8 mouse cellular contexts compared by ENCODE assay signal in genomic region chr1:171329433-171330215, GRCm38 (mm10). TPM values are rescaled to one million over a fixed set of nuclear protein-coding genes. Genes with fewer than 3 reads are reported as not detected.
DNase-seq lines count a peak whose midpoint lies in the region; ATAC-seq and TF ChIP-seq lines count a peak whose summit lies in the region.

No protein-coding gene starts in this region.

- no peaks in the 10 kb centered on the region for H3K27me3 ChIP-seq in heart, adult 2 months (ENCODE audit: control insufficient read depth, insufficient read depth, low read length)
- no peaks in the 10 kb centered on the region for H3K27me3 ChIP-seq in ES-Bruce4 (ENCODE audit: control insufficient read depth, insufficient read depth, low read length, poor library complexity, severe bottlenecking)
- no peaks in the 10 kb centered on the region for H3K27me3 ChIP-seq in heart, embryonic 11.5 days (ENCODE audit: control insufficient read depth, insufficient read depth, low read length)
- H3K27me3 ChIP-seq in midbrain, embryonic 11.5 days (ENCODE audit: control insufficient read depth, insufficient read depth, low read length): no peaks in the 10 kb centered on the region
- no peaks in the 10 kb centered on the region for H3K27me3 ChIP-seq in thymus, adult 2 months (ENCODE audit: control insufficient read depth, insufficient read depth, low read length)

- peaks cover 12% of the 10 kb centered on the region for H3K36me3 ChIP-seq in heart, adult 2 months (ENCODE audit: control insufficient read depth, insufficient read depth, low read length)
- H3K36me3 ChIP-seq in ES-Bruce4 (ENCODE audit: control insufficient read depth, insufficient read depth, low read length, poor library complexity, severe bottlenecking): no peaks in the 10 kb centered on the region
- peaks cover 3% of the 10 kb centered on the region; the same call in 1 of the 2 replicates for H3K36me3 ChIP-seq in heart, embryonic 11.5 days (ENCODE audit: control insufficient read depth, insufficient read depth, low read length)
- H3K36me3 ChIP-seq in midbrain, embryonic 11.5 days (ENCODE audit: control insufficient read depth, insufficient read depth, low read length): no peaks in the 10 kb centered on the region
- no peaks in the 10 kb centered on the region for H3K36me3 ChIP-seq in thymus, adult 2 months (ENCODE audit: control insufficient read depth, insufficient read depth, low read length)

- TF ChIP-seq POLR2A in heart, adult 2 months (IDR thresholded peaks at IDR 0.05; ENCODE audit: insufficient read depth, low read depth, low read length): 0 out of 2 replicates have a peak, but pooled peaks have one; percentile 14
- TF ChIP-seq POLR2A in ES-Bruce4 (IDR thresholded peaks at IDR 0.05; ENCODE audit: insufficient read depth, low read length): no peak
- TF ChIP-seq POLR2A in thymus, adult 2 months (IDR thresholded peaks at IDR 0.05; ENCODE audit: control insufficient read depth, extremely low read depth, insufficient read depth, low read length, poor library complexity): no peak

- peaks cover 15% of the 10 kb centered on the region for H3K79me2 ChIP-seq in heart, adult 2 months (replicated peaks; ENCODE audit: control insufficient read depth, insufficient read depth, low read length)

- H3K9ac ChIP-seq in heart, adult 2 months (ENCODE audit: low read depth, low read length): peak overlapping the region; percentile 100
- H3K9ac ChIP-seq in ES-Bruce4 (ENCODE audit: low read depth, poor library complexity, severe bottlenecking): peak overlapping the region; percentile 69
- H3K9ac ChIP-seq in heart, embryonic 11.5 days (ENCODE audit: low read depth, low read length): peak overlapping the region; percentile 85
- peak overlapping the region; percentile 92 for H3K9ac ChIP-seq in midbrain, embryonic 11.5 days (ENCODE audit: low read length)

- peak overlapping the region; percentile 99 for H3K27ac ChIP-seq in heart, adult 2 months
- peak overlapping the region; percentile 92 for H3K27ac ChIP-seq in ES-Bruce4 (ENCODE audit: insufficient read depth, low read length)
- H3K27ac ChIP-seq in heart, embryonic 11.5 days (ENCODE audit: low read depth, low read length): peak overlapping the region; percentile 97
- peak overlapping the region; percentile 99 for H3K27ac ChIP-seq in midbrain, embryonic 11.5 days (ENCODE audit: low read depth, low read length)
- H3K27ac ChIP-seq in thymus, adult 2 months (ENCODE audit: control insufficient read depth, insufficient read depth, low read length): peak overlapping the region; percentile 16; the same call in 1 of the 2 replicates

- intact Hi-C loops in heart, adult 2 months (cut with DNase I): loop anchor here (1.0 to 5.0 kb wide), 5 partner anchors 16 to 217 kb away; partner anchors contain the start of genes Cfap126, Nit1, Pfdn2 and Tomm40l
- intact Hi-C loops in heart, postnatal 25 days (cut with DNase I): loop anchor here (2.0 to 5.0 kb wide), 2 partner anchors 35 to 83 kb away; partner anchors contain the start of genes Ufc1 and Usf1

- under 1% methylated on average over 52 of the region's 61 CpGs for WGBS in heart, adult 2 months
- WGBS in heart, embryonic 11.5 days (ENCODE audit: insufficient replicate concordance): 1% methylated on average over 50 of the region's 61 CpGs
- 0% methylated on average over 57 of the region's 61 CpGs for WGBS in midbrain, embryonic 11.5 days
- WGBS in thymus, adult 2 months: 1% methylated on average over 47 of the region's 61 CpGs

- TF ChIP-seq EP300 in heart, adult 2 months (IDR thresholded peaks at IDR 0.05; ENCODE audit: insufficient read depth, low read depth, low read length): no peak
- TF ChIP-seq EP300 in ES-Bruce4 (IDR thresholded peaks at IDR 0.05; ENCODE audit: insufficient read depth, low read depth, low read length): 0 out of 2 replicates have a peak, but pooled peaks have one; percentile 28

- peaks cover 10% of the 10 kb centered on the region for H3K4me1 ChIP-seq in heart, adult 2 months (ENCODE audit: control insufficient read depth, insufficient read depth, low read length)
- peaks cover 3% of the 10 kb centered on the region for H3K4me1 ChIP-seq in ES-Bruce4 (ENCODE audit: control insufficient read depth, insufficient read depth, low read length)
- peaks cover 19% of the 10 kb centered on the region for H3K4me1 ChIP-seq in heart, embryonic 11.5 days (ENCODE audit: control insufficient read depth, insufficient read depth, low read length)
- peaks cover 24% of the 10 kb centered on the region for H3K4me1 ChIP-seq in midbrain, embryonic 11.5 days (ENCODE audit: control insufficient read depth, insufficient read depth, low read length)
- H3K4me1 ChIP-seq in thymus, adult 2 months (replicated peaks; ENCODE audit: control insufficient read depth, insufficient read depth, low read length): peaks cover 8% of the 10 kb centered on the region

- ATAC-seq in heart, embryonic 11.5 days (replicated peaks; ENCODE audit: insufficient number of reproducible peaks, low FRiP score, low TSS enrichment): peak; percentile 86
- ATAC-seq in midbrain, embryonic 11.5 days (ENCODE audit: low FRiP score): peak; percentile 92

- H3K4me3 ChIP-seq in heart, adult 2 months: peak overlapping the region; percentile 72
- H3K4me3 ChIP-seq in ES-Bruce4 (ENCODE audit: low read depth, low read length): peak overlapping the region; percentile 76
- peak overlapping the region; percentile 68 for H3K4me3 ChIP-seq in heart, embryonic 11.5 days (ENCODE audit: low read depth, low read length)
- H3K4me3 ChIP-seq in midbrain, embryonic 11.5 days (ENCODE audit: low read depth, low read length): peak overlapping the region; percentile 82
- peak overlapping the region; percentile 90 for H3K4me3 ChIP-seq in thymus, adult 2 months (ENCODE audit: control insufficient read depth, insufficient read depth, low read length)

- no peak for TF ChIP-seq CTCF in heart, adult 2 months (IDR thresholded peaks at IDR 0.05)
- no peak for TF ChIP-seq CTCF in ES-Bruce4 (IDR thresholded peaks at IDR 0.05; ENCODE audit: low read depth, low read length)
- TF ChIP-seq CTCF in thymus, adult 2 months (IDR thresholded peaks at IDR 0.05; ENCODE audit: borderline replicate concordance, control insufficient read depth, extremely low read depth, insufficient read depth, low read length, poor library complexity): no peak

- no peaks in the 10 kb centered on the region for H3K9me3 ChIP-seq in ES-Bruce4 (replicated peaks; ENCODE audit: control insufficient read depth, insufficient read depth, low read length, poor library complexity, severe bottlenecking)
- no peaks in the 10 kb centered on the region for H3K9me3 ChIP-seq in heart, embryonic 11.5 days (replicated peaks; ENCODE audit: control insufficient read depth, low read length)
- H3K9me3 ChIP-seq in midbrain, embryonic 11.5 days (ENCODE audit: control insufficient read depth, low read length): no peaks in the 10 kb centered on the region

- H3K4me2 ChIP-seq in heart, embryonic 11.5 days: peak overlapping the region; percentile 97
- peak overlapping the region; percentile 77 for H3K4me2 ChIP-seq in midbrain, embryonic 11.5 days

- DNase-seq in heart, adult 2 months: peak in 1 of 2 experiments; percentile 37
- no peak for DNase-seq in heart, postnatal 25 days (ENCODE audit: low spot score)
- peak; percentile 48 to 86 for DNase-seq in cerebellum, postnatal 14 days
- peak; percentile 37 to 79 for DNase-seq in kidney, postnatal 25 days
- peak; percentile 98 for DNase-seq in midbrain, embryonic 11.5 days (ENCODE audit: low spot score, missing footprints)
- peak; percentile 80 for DNase-seq in thymus, adult 2 months

RNA-seq across cellular contexts. Expression of gene Dedd, which starts 0.7 kb away (rescaled TPM):
- 10 to 100 TPM; 20.8 to 22.9 TPM for total RNA-seq in heart, adult 2 months (2021)
- polyA plus RNA-seq in heart, adult 2 months (2012; rRNA removed): 28.8 and 33.0 TPM in 2 replicates
- total RNA-seq in heart, postnatal 25 days (2021): 10 to 100 TPM; 21.9 to 22.2 TPM
- 45.2 and 49.8 TPM in 2 replicates for polyA plus RNA-seq in ES-Bruce4 (2011; ENCODE audit: insufficient read depth, insufficient read length, low read depth, missing spikeins)
- polyA plus RNA-seq in heart, embryonic 11.5 days (2014; fragmentation: Nextera tagmentation; extraction: Ambion mirVana): 40.4 and 45.4 TPM in 2 replicates
- polyA plus RNA-seq in midbrain, embryonic 11.5 days (2014; fragmentation: Nextera tagmentation; extraction: Ambion mirVana): 45.1 and 46.7 TPM in 2 replicates
- polyA plus RNA-seq in thymus, adult 2 months (2012; rRNA removed): 60.8 and 61.5 TPM in 2 replicates

RNA-seq across cellular contexts. Expression of gene Nit1, which starts 15.8 kb away (rescaled TPM):
- 10 to 100 TPM; 25.9 to 32.7 TPM for total RNA-seq in heart, adult 2 months (2021)
- 40.1 and 41.3 TPM in 2 replicates for polyA plus RNA-seq in heart, adult 2 months (2012; rRNA removed)
- 10 to 100 TPM; 26.1 to 29.9 TPM for total RNA-seq in heart, postnatal 25 days (2021)
- polyA plus RNA-seq in ES-Bruce4 (2011; ENCODE audit: insufficient read depth, insufficient read length, low read depth, missing spikeins): 42.9 and 52.0 TPM in 2 replicates
- polyA plus RNA-seq in heart, embryonic 11.5 days (2014; fragmentation: Nextera tagmentation; extraction: Ambion mirVana): 24.8 and 30.9 TPM in 2 replicates
- polyA plus RNA-seq in midbrain, embryonic 11.5 days (2014; fragmentation: Nextera tagmentation; extraction: Ambion mirVana): 31.9 and 32.7 TPM in 2 replicates
- polyA plus RNA-seq in thymus, adult 2 months (2012; rRNA removed): 48.8 and 52.2 TPM in 2 replicates

RNA-seq across cellular contexts. Expression of gene Pfdn2, which starts 15.8 kb away (rescaled TPM):
- total RNA-seq in heart, adult 2 months (2021): 10 to 100 TPM; 68.3 to 97.4 TPM
- 25.4 and 29.8 TPM in 2 replicates for polyA plus RNA-seq in heart, adult 2 months (2012; rRNA removed)
- 10 to 100 TPM; 74.3 to 84.4 TPM for total RNA-seq in heart, postnatal 25 days (2021)
- 177 and 182 TPM in 2 replicates for polyA plus RNA-seq in ES-Bruce4 (2011; ENCODE audit: insufficient read depth, insufficient read length, low read depth, missing spikeins)
- 49.5 and 51.3 TPM in 2 replicates for polyA plus RNA-seq in heart, embryonic 11.5 days (2014; fragmentation: Nextera tagmentation; extraction: Ambion mirVana)
- polyA plus RNA-seq in midbrain, embryonic 11.5 days (2014; fragmentation: Nextera tagmentation; extraction: Ambion mirVana): 64.8 and 69.8 TPM in 2 replicates
- polyA plus RNA-seq in thymus, adult 2 months (2012; rRNA removed): 15.8 and 16.6 TPM in 2 replicates

RNA-seq across cellular contexts. Expression of gene Klhdc9, which starts 31.0 kb away (rescaled TPM):
- total RNA-seq in heart, adult 2 months (2021): under 1 TPM in 1 of 2 experiments, not detected in 1; 0.16 TPM
- polyA plus RNA-seq in heart, adult 2 months (2012; rRNA removed): 0.20 and 0.25 TPM in 2 replicates
- not detected for total RNA-seq in heart, postnatal 25 days (2021)
- 0.52 and 0.73 TPM in 2 replicates for polyA plus RNA-seq in ES-Bruce4 (2011; ENCODE audit: insufficient read depth, insufficient read length, low read depth, missing spikeins)
- polyA plus RNA-seq in heart, embryonic 11.5 days (2014; fragmentation: Nextera tagmentation; extraction: Ambion mirVana): 0.49 and 0.51 TPM in 2 replicates
- 1.4 and 2.3 TPM in 2 replicates for polyA plus RNA-seq in midbrain, embryonic 11.5 days (2014; fragmentation: Nextera tagmentation; extraction: Ambion mirVana)
- polyA plus RNA-seq in thymus, adult 2 months (2012; rRNA removed): 0.39 and 0.69 TPM in 2 replicates

RNA-seq across cellular contexts. Expression of gene Ufc1, which starts 34.8 kb away (rescaled TPM):
- total RNA-seq in heart, adult 2 months (2021): 10 to 100 TPM; 80.5 to 93.5 TPM
- polyA plus RNA-seq in heart, adult 2 months (2012; rRNA removed): 29.7 and 37.7 TPM in 2 replicates
- total RNA-seq in heart, postnatal 25 days (2021): 10 to 100 TPM; 80.7 to 81.5 TPM
- 59.8 and 66.0 TPM in 2 replicates for polyA plus RNA-seq in ES-Bruce4 (2011; ENCODE audit: insufficient read depth, insufficient read length, low read depth, missing spikeins)
- 90.3 and 92.9 TPM in 2 replicates for polyA plus RNA-seq in heart, embryonic 11.5 days (2014; fragmentation: Nextera tagmentation; extraction: Ambion mirVana)
- 115 and 117 TPM in 2 replicates for polyA plus RNA-seq in midbrain, embryonic 11.5 days (2014; fragmentation: Nextera tagmentation; extraction: Ambion mirVana)
- polyA plus RNA-seq in thymus, adult 2 months (2012; rRNA removed): 18.5 and 20.2 TPM in 2 replicates

Comparison
In these comparisons a context has a peak if more than half of its experiments do, and no peak if none do; other contexts are left out.
1. H3K27ac ChIP-seq: peak in every context shown above with its lines; median percentile 99 in heart, adult 2 months; 99 in midbrain, embryonic 11.5 days; 97 in heart, embryonic 11.5 days; 92 in ES-Bruce4; 16 in thymus, adult 2 months.